Mouse (Mus musculus): ENCODE results near the gene Rai1. TPM values are rescaled to one million over a fixed set of nuclear protein-coding genes. Genes with fewer than 3 reads are reported as not detected.

The Rai1 gene
- polyA plus RNA-seq, 2 experiments: 29.7 to 62.1 TPM

- no peak for TF ChIP-seq POLR2A (IDR thresholded peaks at IDR 0.05; ENCODE audit: borderline replicate concordance, extremely low read depth, insufficient read depth, insufficient read length)
- DNase-seq (ENCODE audit: low spot score) (no peak), ATAC-seq (ENCODE audit: low FRiP score, low read depth) (peak; percentile 53)
- H3K36me3 ChIP-seq (ENCODE audit: control insufficient read depth, insufficient read depth, low read length): peaks cover 10% of the 10 kb centered on the region
- no peaks in the 10 kb centered on the region for H3K9me3 ChIP-seq (ENCODE audit: control insufficient read depth, low read length)
- peak overlapping the region; percentile 65 for H3K27ac ChIP-seq (replicated peaks; ENCODE audit: low read depth, low read length)
- peak overlapping the region; percentile 65 for H3K4me3 ChIP-seq (replicated peaks; ENCODE audit: low read length)
- peak overlapping the region; percentile 48 for H3K9ac ChIP-seq (ENCODE audit: low read depth, low read length, severe bottlenecking)
- WGBS: 1% methylated on average over 24 of the region's 24 CpGs
- H3K4me2 ChIP-seq (replicated peaks; ENCODE audit: low read depth, low read length, severe bottlenecking): peak overlapping the region; percentile 81
- H3K4me1 ChIP-seq (ENCODE audit: control insufficient read depth, insufficient read depth, low read length): peaks cover 20% of the 10 kb centered on the region
- no peaks in the 10 kb centered on the region for H3K27me3 ChIP-seq (ENCODE audit: control insufficient read depth, insufficient read depth, low read length)
Measured at GRCm38 (mm10) chr11:60139141-60139733, 34.4 kb downstream of the Rai1 start.

GRCm38 (mm10) chr11:60139734-60140371 lies 35.0 kb downstream of the Rai1 start:
- Histone ChIP-seq H3K4me2 (replicated peaks; ENCODE audit: low read depth, low read length, severe bottlenecking) (peak overlapping the region; percentile 81), H3K36me3 (ENCODE audit: control insufficient read depth, insufficient read depth, low read length) (peaks cover 15% of the 10 kb centered on the region), H3K4me1 (ENCODE audit: control insufficient read depth, insufficient read depth, low read length) (peaks cover 17% of the 10 kb centered on the region), H3K4me3 (replicated peaks; ENCODE audit: low read length) (peak overlapping the region; percentile 65), H3K27me3 (ENCODE audit: control insufficient read depth, insufficient read depth, low read length) (no peaks in the 10 kb centered on the region), H3K9me3 (ENCODE audit: control insufficient read depth, low read length) (no peaks in the 10 kb centered on the region), H3K9ac (ENCODE audit: low read depth, low read length, severe bottlenecking) (peak overlapping the region; percentile 48), H3K27ac (replicated peaks; ENCODE audit: low read depth, low read length) (peak overlapping the region; percentile 65)
- under 1% methylated on average over 60 of the region's 66 CpGs for WGBS
- DNase-seq (ENCODE audit: low spot score): peak; percentile 59
- TF ChIP-seq POLR2A (IDR thresholded peaks at IDR 0.05; ENCODE audit: borderline replicate concordance, extremely low read depth, insufficient read depth, insufficient read length): no peak
- peak; percentile 78 for ATAC-seq (ENCODE audit: low FRiP score, low read depth)

DNA sequence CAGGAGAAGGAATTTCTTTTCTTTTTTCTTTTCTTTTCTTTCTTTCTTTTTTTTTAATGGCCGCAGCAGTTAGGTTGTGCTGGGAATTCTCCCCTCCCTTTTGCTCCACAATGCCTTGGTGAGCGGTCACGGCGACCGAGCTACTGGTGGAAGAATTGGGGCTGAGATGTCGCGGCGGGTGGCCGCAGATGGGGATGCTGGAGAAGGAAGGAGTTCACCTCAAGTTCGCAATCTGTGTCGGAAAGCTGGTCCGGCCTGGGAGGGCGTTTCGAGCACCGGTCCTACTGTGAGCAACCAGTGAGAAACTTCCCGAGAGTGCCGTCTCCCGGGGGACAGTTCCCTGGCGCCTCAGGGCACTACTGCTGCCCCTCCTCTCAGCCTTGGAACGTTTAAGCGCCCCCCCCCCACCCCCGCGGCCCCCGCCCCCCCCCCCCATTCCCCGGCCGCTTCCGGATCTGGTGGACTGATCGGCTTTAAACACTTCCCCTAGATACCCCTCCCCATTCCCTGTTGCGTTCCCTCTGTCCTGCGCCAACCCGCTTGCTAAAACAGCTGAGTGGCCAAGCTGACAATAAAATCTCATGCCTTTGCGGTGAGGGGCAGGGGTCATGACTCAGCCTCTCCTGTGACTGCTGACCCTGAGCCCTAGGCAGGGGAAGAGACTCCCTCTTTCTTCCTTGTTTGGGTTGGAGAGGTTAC lies 35.9 kb downstream of the Rai1 start:
- 4% methylated on average over 23 of the region's 32 CpGs for WGBS

GRCm38 (mm10) chr11:60141285-60141608 lies 36.4 kb downstream of the Rai1 start:
- 7% methylated on average over 7 of the region's 7 CpGs for WGBS
- no peak for ATAC-seq (ENCODE audit: low FRiP score, low read depth)
- H3K27ac ChIP-seq (replicated peaks; ENCODE audit: low read depth, low read length): no peak overlapping the region
- H3K9ac ChIP-seq (ENCODE audit: low read depth, low read length, severe bottlenecking): 0 out of 2 replicates have a peak overlapping the region, but pooled peaks have one; percentile 21
- no peaks in the 10 kb centered on the region for H3K9me3 ChIP-seq (ENCODE audit: control insufficient read depth, low read length)
- no peaks in the 10 kb centered on the region for H3K27me3 ChIP-seq (ENCODE audit: control insufficient read depth, insufficient read depth, low read length)
- no peak for TF ChIP-seq POLR2A (IDR thresholded peaks at IDR 0.05; ENCODE audit: borderline replicate concordance, extremely low read depth, insufficient read depth, insufficient read length)
- DNase-seq (ENCODE audit: low spot score): no peak
- H3K36me3 ChIP-seq (ENCODE audit: control insufficient read depth, insufficient read depth, low read length): peaks cover 28% of the 10 kb centered on the region
- H3K4me1 ChIP-seq (ENCODE audit: control insufficient read depth, insufficient read depth, low read length): peaks cover 17% of the 10 kb centered on the region
- peak overlapping the region; percentile 81 for H3K4me2 ChIP-seq (replicated peaks; ENCODE audit: low read depth, low read length, severe bottlenecking)
- peak overlapping the region; percentile 65 for H3K4me3 ChIP-seq (replicated peaks; ENCODE audit: low read length)

More for the DNA sequence above, 35.9 kb downstream of the Rai1 start:
- Histone ChIP-seq H3K4me1 (ENCODE audit: control insufficient read depth, insufficient read depth, low read length) (peaks cover 17% of the 10 kb centered on the region), H3K27me3 (ENCODE audit: control insufficient read depth, insufficient read depth, low read length) (no peaks in the 10 kb centered on the region), H3K9me3 (ENCODE audit: control insufficient read depth, low read length) (no peaks in the 10 kb centered on the region), H3K4me2 (replicated peaks; ENCODE audit: low read depth, low read length, severe bottlenecking) (peak overlapping the region; percentile 81), H3K36me3 (ENCODE audit: control insufficient read depth, insufficient read depth, low read length) (peaks cover 23% of the 10 kb centered on the region), H3K9ac (ENCODE audit: low read depth, low read length, severe bottlenecking) (peak overlapping the region; percentile 48), H3K4me3 (replicated peaks; ENCODE audit: low read length) (peak overlapping the region; percentile 65), H3K27ac (replicated peaks; ENCODE audit: low read depth, low read length) (peak overlapping the region; percentile 65; the same call in 1 of the 2 replicates)
- TF ChIP-seq POLR2A (IDR thresholded peaks at IDR 0.05; ENCODE audit: borderline replicate concordance, extremely low read depth, insufficient read depth, insufficient read length): no peak
- DNase-seq (ENCODE audit: low spot score) (no peak), ATAC-seq (ENCODE audit: low FRiP score, low read depth) (no peak)

- peaks cover 44% of the 10 kb centered on the region for H3K36me3 ChIP-seq (ENCODE audit: control insufficient read depth, insufficient read depth, low read length)
- WGBS: 83% methylated on average over 4 of the region's 4 CpGs
Measured at GRCm38 (mm10) chr11:60143086-60143485, 38.3 kb downstream of the Rai1 start.

More at GRCm38 (mm10) chr11:60143086-60143485, 38.3 kb downstream of the Rai1 start:
- no peak for ATAC-seq (ENCODE audit: low FRiP score, low read depth)
- Histone ChIP-seq H3K4me1 (ENCODE audit: control insufficient read depth, insufficient read depth, low read length) (peaks cover 17% of the 10 kb centered on the region), H3K4me3 (replicated peaks; ENCODE audit: low read length) (no peak overlapping the region), H3K9me3 (ENCODE audit: control insufficient read depth, low read length) (no peaks in the 10 kb centered on the region), H3K4me2 (replicated peaks; ENCODE audit: low read depth, low read length, severe bottlenecking) (no peak overlapping the region), H3K27me3 (ENCODE audit: control insufficient read depth, insufficient read depth, low read length) (no peaks in the 10 kb centered on the region), H3K27ac (replicated peaks; ENCODE audit: low read depth, low read length) (no peak overlapping the region), H3K9ac (ENCODE audit: low read depth, low read length, severe bottlenecking) (no peak overlapping the region)
- DNase-seq (ENCODE audit: low spot score): no peak
- no peak for TF ChIP-seq POLR2A (IDR thresholded peaks at IDR 0.05; ENCODE audit: borderline replicate concordance, extremely low read depth, insufficient read depth, insufficient read length)

All from limb, embryonic 14.5 days (tissue).